Mouse (Mus musculus): ENCODE data around the gene Mylk3.

Gene Mylk3

GRCm38 (mm10) chr8:85381926-85382325, 4.2 kb downstream of the Mylk3 start:
- DNase-seq (ENCODE audit: low spot score in 2 of 2), result no peak

DNA sequence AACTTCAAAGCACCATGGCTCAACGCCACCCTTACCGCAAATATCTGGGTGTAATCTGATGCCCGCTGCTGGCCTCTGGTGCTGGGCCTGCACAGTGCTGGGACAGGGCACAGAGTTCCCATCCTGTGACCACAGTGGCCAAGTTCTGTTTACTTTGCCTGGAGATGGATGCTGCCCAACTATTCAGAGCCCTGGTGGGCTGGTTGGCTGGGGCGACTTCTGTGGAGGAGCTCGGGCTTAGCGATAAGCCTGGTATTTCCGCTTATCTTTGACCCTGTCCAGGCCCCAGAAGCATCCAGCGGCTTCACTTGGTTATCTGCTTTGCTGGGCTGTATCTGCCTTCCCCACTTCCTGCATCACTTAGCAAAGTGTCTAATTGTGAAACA, 5.3 kb downstream of the Mylk3 start:
- no peak for DNase-seq (ENCODE audit: low spot score in 2 of 2)

DNA sequence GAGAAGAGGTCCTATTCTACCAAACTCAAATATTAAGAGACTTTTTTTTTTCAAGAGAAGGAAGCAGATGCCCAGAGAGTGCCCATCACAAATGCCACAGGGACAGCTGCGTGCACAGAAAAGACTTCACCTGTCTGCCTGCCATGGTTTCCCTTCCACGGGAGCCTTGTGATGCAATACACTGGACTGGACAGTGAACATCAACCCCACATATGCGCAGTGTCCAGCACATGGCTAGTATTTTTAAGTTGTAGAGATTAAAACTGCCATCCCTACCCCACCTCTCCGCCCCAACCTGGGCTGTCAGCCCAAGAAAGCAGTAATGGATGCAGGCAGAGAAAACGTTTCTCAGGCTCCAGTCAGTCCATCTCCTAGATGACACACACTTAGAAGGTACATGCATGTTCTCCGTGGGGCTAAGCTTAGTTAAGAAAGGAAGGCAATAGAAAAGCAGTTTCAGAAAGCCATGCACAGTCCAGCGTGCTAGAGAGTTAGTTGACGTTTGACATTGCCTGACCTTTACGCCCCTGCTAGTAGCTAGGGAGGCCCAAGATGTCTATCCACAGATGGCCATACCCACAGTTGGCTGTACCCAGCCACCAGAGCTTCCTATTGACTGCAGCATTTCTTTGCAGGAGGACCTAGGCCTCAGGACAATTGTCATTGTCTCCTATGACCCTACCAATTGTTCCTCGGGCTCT, 5.9 kb downstream of the Mylk3 start:
- no peak for DNase-seq (ENCODE audit: low spot score in 2 of 2)

GRCm38 (mm10) chr8:85379142-85379781, 6.9 kb downstream of the Mylk3 start:
- no peak for DNase-seq (ENCODE audit: low spot score in 2 of 2)

- DNase-seq (ENCODE audit: low spot score in 2 of 2), result no peak
Measured at GRCm38 (mm10) chr8:85376516-85376915, 9.6 kb downstream of the Mylk3 start.

DNA sequence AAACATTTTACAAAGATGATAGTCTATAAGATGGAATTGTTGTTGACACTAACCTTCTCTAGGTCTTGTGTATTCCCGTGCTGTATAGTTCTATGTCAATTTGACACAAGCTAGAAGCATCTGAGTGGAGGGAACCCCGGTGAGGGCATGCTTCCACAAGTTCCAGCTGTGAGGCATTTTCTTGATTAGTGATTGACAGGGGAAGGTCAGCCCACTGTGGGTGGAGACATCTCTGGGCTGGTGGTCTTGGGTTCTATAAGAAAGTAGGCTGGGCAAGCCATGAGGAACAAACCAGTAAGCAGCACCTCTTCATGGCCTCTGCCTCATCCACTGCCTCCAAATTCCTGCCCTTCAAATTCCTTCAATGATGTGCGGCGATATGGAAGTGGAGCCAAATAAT, 11.9 kb downstream of the Mylk3 start:
- DNase-seq (ENCODE audit: low spot score in 2 of 2), result no peak

GRCm38 (mm10) chr8:85373435-85374039, 12.6 kb downstream of the Mylk3 start:
- DNase-seq (ENCODE audit: low spot score in 2 of 2), result no peak

GRCm38 (mm10) chr8:85372465-85372839, 13.7 kb downstream of the Mylk3 start:
- no peak for DNase-seq (ENCODE audit: low spot score in 2 of 2)

DNA sequence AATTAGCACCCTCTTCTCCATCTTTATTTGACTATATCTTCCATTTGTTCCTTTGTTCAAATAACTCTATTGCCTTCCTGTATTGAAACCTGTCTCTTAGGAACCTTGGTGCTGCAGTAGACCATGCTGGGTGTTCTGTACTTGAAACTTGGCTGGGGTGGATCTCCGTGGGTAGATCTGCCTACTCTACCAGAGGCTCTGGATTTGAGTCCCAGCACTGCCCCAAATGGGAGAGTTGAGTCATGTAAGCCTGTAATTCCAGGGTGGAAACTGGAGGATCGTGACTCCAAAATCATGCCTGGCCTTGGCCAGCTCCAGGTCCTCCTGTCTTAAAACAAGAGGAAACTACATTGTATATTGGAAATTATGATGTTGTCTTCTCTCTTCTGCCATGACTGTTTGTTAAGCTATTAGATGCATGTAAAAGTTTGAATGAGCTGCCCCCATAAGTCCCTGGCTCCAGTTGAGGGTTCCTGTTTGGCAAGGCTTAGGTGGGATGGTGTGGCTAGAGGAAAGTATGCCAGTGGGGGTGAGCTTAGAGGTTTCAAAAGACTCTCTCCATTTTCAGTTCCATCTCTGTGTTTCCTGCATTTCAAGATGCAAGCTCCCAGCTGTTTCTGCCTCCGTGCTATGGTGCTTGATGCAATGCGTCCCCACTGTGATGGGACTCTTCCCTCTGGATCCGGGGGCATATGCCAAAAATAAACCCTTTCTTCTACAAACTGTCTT, 14.2 kb downstream of the Mylk3 start:
- DNase-seq (ENCODE audit: low spot score in 2 of 2), result no peak

- no peak for DNase-seq (ENCODE audit: low spot score in 2 of 2)
Measured at GRCm38 (mm10) chr8:85365176-85365575, 21.0 kb downstream of the Mylk3 start.

GRCm38 (mm10) chr8:85364628-85365027, 21.5 kb downstream of the Mylk3 start:
- no peak for DNase-seq (ENCODE audit: low spot score in 2 of 2)

GRCm38 (mm10) chr8:85363406-85363805, 22.7 kb downstream of the Mylk3 start:
- no peak for DNase-seq (ENCODE audit: low spot score in 2 of 2)

- no peak for DNase-seq (ENCODE audit: low spot score in 2 of 2)
Measured at GRCm38 (mm10) chr8:85362211-85362610, 23.9 kb downstream of the Mylk3 start.

DNA sequence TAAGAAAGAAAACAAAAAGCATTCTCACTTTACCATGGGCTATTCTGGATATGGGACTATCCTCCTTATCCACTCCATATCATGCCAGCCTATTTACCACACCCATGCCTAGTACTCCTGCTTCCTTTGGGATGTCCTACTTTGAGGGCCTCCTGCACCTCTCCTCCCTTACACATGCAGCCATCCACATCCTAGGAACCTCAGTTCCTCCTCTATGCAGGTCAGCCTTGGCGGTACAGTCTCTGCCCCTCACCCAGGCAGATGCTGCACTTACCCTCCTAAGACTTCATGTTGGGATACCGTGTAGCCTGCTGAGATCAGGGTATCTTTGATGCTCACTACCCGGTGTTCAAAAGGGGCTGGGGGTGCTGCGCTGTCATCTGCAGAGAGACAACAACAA, 32.9 kb downstream of the Mylk3 start:
- DNase-seq (ENCODE audit: low spot score in 2 of 2), result no peak

DNA sequence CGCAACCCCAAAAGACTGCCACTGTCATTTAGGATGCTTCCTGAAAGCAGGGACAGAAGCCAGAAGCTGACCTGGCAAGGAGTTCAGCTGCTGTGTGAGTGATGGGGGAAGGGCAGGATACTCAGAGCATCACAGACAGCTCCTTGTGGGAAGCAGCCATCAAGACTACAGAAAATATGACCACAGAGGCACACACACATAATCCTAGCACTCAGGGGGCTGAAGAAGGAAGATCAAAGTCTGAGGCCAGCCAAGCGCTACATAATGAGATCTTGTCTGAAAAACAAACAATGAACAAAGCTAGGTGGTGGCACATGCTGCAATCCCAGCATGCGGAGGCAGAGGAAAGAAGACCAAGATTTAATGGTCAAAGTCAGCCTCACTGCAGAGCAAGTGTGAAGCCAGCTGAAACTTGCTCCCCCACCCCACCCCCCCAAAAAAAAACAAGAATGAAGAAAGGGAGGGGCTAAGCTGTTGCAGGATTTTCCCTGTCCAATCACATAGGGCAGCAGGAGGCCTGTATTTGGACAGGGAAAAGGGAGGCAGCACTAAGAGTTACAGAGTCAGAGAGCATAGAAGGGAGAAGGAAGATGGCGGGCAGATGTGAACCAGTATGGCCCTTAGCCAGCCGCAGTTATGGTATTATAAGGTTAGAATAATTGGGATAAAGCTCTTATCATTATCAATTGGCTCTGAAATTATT, 46.1 kb downstream of the Mylk3 start:
- no peak for DNase-seq (ENCODE audit: low spot score in 2 of 2)

GRCm38 (mm10) chr8:85337681-85338080, 48.5 kb downstream of the Mylk3 start:
- no peak for DNase-seq (ENCODE audit: low spot score in 2 of 2)

DNA sequence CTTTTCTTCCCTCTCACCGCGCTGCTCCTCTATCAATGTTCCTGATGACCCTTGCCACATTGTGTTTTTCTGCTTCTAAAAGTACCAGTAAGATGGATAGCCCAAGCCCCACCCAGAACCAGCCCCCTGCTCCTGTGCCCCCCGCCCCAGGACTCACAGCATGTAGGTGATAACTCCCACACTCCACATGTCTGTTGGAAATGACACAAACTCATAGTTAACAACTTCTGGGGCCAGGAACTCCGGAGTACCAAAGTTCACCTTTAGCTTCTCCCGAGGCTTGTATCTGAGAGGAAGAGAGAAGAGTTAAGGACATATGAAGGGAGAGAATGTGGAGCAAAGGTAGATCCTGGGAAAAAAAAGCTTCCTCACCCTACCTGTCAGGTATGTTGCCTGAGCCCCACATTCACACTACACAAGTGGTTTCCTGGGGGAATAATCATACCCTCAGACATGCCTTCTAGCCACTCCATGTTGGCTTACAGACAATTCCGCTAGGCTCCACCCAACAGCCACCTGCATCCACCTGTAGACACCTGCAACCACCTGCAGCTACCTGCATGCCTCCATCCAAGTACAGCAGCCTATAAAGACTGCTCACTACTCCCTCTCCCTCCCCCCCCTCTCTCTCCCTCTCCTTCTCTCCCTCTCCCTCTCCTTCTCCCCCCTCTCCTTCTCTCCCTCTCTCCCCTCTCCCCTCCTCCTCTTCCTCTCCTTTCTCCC, 49.8 kb downstream of the Mylk3 start:
- no peak for DNase-seq (ENCODE audit: low spot score in 2 of 2)

- no peak for DNase-seq (ENCODE audit: low spot score in 2 of 2)
Measured at GRCm38 (mm10) chr8:85335105-85335504, 51.0 kb downstream of the Mylk3 start.

GRCm38 (mm10) chr8:85329506-85329905, 56.6 kb downstream of the Mylk3 start:
- DNase-seq (ENCODE audit: low spot score in 2 of 2), result no peak

- DNase-seq (ENCODE audit: low spot score in 2 of 2), result no peak
Measured at GRCm38 (mm10) chr8:85327036-85327435, 59.1 kb downstream of the Mylk3 start.

DNA sequence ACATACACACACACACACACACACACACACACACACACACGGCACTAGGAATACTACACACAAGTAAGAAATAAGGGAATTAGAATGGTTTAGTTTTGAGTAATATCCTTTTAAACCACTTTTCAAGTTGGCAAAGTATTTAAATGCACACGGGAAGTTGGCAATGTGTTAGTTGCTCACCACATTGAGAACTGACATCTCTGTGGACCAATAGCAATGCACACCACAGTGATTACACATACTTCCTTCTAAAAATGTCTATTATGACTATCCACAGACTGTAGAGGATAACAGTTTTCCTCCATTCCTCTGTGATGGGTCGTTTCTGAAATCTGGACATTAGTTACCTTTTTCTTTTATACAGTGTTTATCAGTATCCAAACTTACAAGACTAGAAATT, 63.1 kb downstream of the Mylk3 start:
- no peak for DNase-seq (ENCODE audit: low spot score in 2 of 2)
